Mouse (Mus musculus): ENCODE results near the gene Teddm2.
"Not testable (repeated sequence)": the region's sequence is repeated elsewhere in the genome, so short reads cannot be mapped to it uniquely, and the experiment has no call there.

Teddm2 gene

DNA sequence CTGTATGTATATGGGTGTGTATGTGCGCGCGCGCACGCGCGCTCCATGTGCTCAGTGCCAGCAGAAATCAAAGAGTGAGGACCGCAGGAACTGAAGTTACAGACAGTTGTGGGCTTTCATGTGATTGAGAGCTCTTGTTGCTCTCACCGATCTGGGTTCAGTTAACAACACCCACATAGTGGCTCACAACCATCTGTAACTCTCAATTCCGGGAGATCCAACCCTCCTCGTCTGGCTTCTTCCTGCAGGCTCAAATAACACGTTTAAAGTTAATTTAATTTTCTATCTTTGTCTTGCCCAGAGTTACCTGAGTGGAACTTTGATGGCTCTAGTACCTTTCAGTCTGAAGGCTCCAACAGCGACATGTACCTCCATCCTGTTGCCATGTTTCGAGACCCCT is 4.2 kb upstream of the Teddm2 start:
- no peak for DNase-seq (ENCODE audit: low spot score)

GRCm38 (mm10) chr1:153903006-153903405 is 3.0 kb upstream of the Teddm2 start:
- no peak for DNase-seq (ENCODE audit: low spot score)

- DNase-seq (ENCODE audit: low spot score), result peak; percentile 68
Measured at GRCm38 (mm10) chr1:153900860-153901730, 1.1 kb upstream of the Teddm2 start.

GRCm38 (mm10) chr1:153900381-153900780 is 353 bp upstream of the Teddm2 start:
- no peak for DNase-seq (ENCODE audit: low spot score)

- no peak for DNase-seq (ENCODE audit: low spot score)
Measured at GRCm38 (mm10) chr1:153898989-153899730, 868 bp downstream of the Teddm2 start.

- DNase-seq (ENCODE audit: low spot score), result no peak
Measured at GRCm38 (mm10) chr1:153897196-153897595, 2.8 kb downstream of the Teddm2 start.

DNA sequence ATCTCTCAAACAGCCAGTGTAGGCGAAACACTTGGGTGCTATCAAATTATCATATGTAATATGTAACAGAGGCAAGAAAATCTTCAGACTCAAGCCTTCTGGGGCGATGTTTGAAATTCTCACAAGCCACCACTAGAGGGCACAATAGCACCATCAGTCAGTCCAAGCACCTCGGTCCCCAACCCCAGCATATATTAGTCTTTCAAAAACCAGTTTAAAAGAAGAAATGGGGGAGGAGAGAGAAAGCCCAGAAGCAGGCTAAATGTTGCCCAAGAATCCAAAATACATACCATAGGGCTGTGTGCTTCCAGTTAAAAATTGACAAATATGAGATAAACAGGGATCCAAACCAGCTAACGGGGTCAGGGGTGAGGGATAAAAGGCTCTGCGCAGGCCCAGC is 5.0 kb downstream of the Teddm2 start:
- no peak for DNase-seq (ENCODE audit: low spot score)

DNA sequence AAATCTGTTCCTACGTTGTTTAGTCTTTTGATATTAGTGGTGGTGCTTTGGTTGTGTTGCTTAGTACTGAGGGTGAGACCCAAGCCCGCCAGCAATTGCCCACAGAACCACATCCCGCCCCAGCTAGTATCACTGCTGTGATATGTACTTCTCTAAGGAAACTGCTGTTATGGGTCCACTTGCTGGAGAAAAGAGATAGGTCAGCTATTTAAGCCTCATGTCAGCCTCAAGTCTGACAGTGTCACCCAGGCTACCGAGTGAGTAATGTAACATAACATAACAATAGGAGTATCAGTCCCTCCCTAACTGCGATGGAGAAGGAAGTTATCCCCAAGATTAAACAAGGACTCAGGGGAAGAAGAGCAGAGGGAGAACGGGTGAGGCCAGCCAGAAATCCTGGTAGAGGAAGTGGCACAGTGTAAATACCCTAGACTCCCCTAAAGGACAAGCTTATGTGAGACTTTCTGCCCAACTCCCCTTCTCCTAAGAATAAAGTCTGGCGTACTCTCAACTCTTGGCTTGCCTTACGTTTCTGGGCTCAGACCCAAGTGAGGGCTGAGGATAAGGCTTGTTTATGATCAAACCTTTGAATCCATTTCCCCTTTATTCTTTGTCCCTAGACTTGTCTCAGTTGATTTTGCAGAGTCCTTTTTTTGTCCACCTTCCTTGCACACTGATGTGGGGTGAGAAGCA is 5.7 kb downstream of the Teddm2 start:
- no peak for DNase-seq (ENCODE audit: low spot score)

DNA sequence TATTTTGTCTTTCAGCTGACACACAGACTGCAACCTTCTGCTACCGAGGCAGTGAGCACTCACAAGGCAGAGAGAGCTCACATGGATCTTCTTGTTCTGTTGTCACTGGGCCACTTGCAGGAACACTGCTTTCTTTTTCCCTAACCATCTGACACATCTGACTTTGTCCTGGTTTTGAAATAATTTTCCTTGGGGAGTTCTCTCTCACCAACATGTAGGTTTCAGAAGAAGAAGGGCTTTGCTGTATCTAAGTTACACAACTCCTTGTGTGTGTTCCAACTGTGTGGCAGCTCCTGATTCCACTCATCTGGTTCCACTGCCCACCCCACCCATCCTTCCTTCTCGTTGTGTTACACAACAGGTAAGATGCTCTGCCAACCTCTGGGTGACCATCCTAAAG is 6.3 kb downstream of the Teddm2 start:
- no peak for DNase-seq (ENCODE audit: low spot score)

GRCm38 (mm10) chr1:153891442-153891841 is 8.6 kb downstream of the Teddm2 start, which contains the start of gene Teddm1a:
TSS of gene Teddm1a (plus strand) at chr1:153891742.
- no peak for DNase-seq (ENCODE audit: low spot score)

- no peak for DNase-seq (ENCODE audit: low spot score)
Measured at GRCm38 (mm10) chr1:153890121-153890520, 9.9 kb downstream of the Teddm2 start.

GRCm38 (mm10) chr1:153886024-153886633 is 13.9 kb downstream of the Teddm2 start:
- DNase-seq (ENCODE audit: low spot score), result no peak

DNA sequence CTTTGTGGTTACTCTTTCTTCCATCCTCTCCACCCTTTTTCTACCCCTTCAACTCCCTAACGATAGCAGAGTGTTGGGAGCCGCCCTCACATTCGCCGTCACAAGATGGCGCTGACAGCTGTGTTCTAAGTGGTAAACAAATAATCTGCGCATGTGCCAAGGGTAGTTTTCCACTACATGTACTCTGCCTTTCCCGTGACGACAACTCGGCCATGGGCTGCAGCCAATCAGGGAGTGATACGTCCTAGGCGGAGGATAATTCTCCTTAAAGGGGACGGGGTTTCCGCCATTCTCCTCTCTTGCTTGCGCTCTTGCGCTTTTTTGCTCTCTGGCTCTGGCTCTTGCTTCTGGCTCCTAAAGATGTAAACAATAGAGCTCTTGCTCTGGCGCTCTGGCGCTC is 19.6 kb downstream of the Teddm2 start:
- not testable (repeated sequence) for DNase-seq (ENCODE audit: low spot score)

DNA sequence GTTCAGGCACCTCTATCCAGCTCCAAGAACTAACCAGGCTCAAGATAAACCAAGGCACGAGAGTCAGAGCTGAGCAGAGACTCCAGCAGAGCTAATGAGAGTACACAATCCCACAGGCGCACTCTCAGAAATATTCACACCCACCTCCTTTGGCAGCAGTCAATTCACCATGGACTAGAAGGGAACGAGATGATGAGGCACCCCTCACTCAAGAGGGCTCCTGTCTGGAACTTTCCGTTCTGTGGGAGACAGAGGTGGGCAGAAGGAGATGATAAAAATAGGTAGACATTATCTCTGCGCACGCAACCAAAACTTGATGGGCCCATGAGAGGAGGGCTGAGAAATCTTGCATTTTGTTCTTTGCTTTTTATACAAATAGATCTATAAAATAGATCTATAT is 26.0 kb downstream of the Teddm2 start, which contains the start of gene Teddm1b:
Gene Teddm1b, plus strand, starts transcription at position 301 of the 400 bp plus-strand sequence.
- DNase-seq (ENCODE audit: low spot score), result no peak

DNA sequence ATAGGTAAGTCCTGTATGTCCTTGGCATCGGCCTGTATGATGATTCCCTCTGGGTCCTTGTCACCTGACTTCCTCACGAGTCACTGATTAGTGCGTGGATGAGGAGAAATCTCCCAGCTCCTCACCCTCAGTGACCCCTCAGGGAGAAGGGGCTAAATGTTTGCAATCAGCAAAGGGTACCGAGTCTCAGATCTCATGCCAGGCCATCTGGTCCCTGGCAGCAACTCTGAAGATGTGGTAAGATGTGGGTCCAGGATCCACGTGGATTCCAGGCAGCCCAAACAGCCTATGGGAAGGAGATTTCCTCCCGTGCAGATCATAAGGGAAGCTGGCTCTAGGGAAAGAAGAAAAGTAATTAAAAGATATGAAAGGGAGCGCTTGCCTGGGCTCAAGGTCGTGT is 44.1 kb downstream of the Teddm2 start:
- no peak for DNase-seq (ENCODE audit: low spot score)

- not testable (repeated sequence) for DNase-seq (ENCODE audit: low spot score)
Measured at GRCm38 (mm10) chr1:153852696-153853095, 47.3 kb downstream of the Teddm2 start.

DNA sequence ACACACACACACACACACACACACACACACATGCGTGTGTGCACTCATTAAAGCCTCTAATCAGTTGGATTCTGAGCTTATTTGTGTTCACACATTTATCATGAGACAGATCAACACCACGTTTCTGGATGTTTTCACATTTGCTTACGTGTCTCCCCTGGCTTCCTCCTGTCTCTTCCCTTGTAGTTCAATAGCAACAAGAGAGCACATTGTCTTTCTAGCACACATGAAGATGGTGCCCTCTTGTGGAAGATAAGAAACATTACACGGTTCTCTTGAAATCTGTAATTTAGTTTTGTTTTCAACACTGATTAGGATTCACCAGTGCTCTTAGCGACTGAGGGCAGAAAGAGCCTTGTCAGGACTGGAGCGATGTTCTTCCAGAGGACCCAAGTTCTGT is 53.2 kb downstream of the Teddm2 start:
- no peak for DNase-seq (ENCODE audit: low spot score)

DNA sequence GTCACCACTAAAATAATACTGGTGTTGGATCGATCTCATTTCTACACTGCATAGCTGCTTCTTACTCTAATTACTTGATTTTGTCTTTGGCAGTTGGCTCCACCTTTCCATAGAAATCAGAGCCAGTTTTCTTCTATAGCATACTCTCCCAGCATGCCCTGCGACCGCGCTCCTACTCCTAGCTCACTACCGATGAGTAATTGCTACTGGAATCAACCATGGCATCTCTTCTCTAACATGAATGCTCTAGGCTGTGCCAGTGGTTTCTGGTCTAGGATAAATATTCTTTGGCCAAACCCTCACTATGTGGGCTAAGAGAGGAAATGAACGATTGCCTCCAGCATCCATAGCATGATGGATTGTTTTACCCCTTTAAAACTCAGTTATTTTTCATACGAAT is 53.6 kb downstream of the Teddm2 start:
- DNase-seq (ENCODE audit: low spot score), result no peak

GRCm38 (mm10) chr1:153844042-153844441 is 56.0 kb downstream of the Teddm2 start, which contains the start of gene Rgsl1:
TSS of gene Rgsl1 (minus strand) at chr1:153844142.
- DNase-seq (ENCODE audit: low spot score), result no peak

GRCm38 (mm10) chr1:153842121-153842740 is 57.8 kb downstream of the Teddm2 start:
- DNase-seq (ENCODE audit: low spot score), result no peak

GRCm38 (mm10) chr1:153836036-153836435 is 64.0 kb downstream of the Teddm2 start:
- DNase-seq (ENCODE audit: low spot score), result no peak
